Mouse (Mus musculus): ENCODE results near the gene Gtf3c1. TPM values are rescaled to one million over a fixed set of nuclear protein-coding genes. Genes with fewer than 3 reads are reported as not detected.

The Gtf3c1 gene
- polyA plus RNA-seq, 1 experiment from 2014 or later: 35.5 TPM

GRCm38 (mm10) chr7:125620077-125620476 is 87.5 kb downstream of the Gtf3c1 start:
- Histone ChIP-seq H3K9ac (ENCODE audit: low read depth, low read length) (no peak overlapping the region), H3K4me1 (ENCODE audit: control insufficient read depth, insufficient read depth, low read length) (no peaks in the 10 kb centered on the region), H3K4me2 (replicated peaks; ENCODE audit: low read depth, low read length) (no peak overlapping the region), H3K9me3 (ENCODE audit: control insufficient read depth, low read length) (no peaks in the 10 kb centered on the region), H3K27me3 (ENCODE audit: control insufficient read depth, insufficient read depth, low read length) (no peaks in the 10 kb centered on the region), H3K27ac (ENCODE audit: low read depth, low read length) (no peak overlapping the region), H3K4me3 (ENCODE audit: low read length) (no peak overlapping the region), H3K36me3 (ENCODE audit: control insufficient read depth, insufficient read depth, low read length) (no peaks in the 10 kb centered on the region)
- no peak for ATAC-seq (ENCODE audit: low FRiP score, low TSS enrichment)
- WGBS: 88% methylated on average over 4 of the region's 4 CpGs

DNA sequence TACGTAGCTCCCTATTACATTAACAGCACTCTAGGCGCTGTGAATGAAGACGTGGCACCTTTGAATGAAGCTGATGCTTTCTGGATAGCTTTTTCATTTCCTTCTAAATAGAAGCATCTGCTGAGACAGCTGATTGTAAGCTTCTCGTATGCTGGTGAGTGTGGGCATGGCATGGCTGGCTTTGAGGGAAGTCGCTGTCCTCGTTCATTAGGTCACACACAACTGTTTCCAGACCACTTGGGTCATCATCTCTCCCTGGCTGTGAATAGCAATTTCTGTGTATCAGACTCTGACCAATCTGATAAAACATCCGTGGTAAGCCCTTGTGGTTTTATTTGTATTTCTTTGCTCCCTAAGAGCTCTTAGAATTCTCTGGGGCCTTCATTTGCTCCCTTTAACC is 89.6 kb downstream of the Gtf3c1 start:
- no peak overlapping the region for H3K4me2 ChIP-seq (replicated peaks; ENCODE audit: low read depth, low read length)

GRCm38 (mm10) chr7:125615453-125615852 is 92.1 kb downstream of the Gtf3c1 start:
- no peaks in the 10 kb centered on the region for H3K36me3 ChIP-seq (ENCODE audit: control insufficient read depth, insufficient read depth, low read length)
- ATAC-seq (ENCODE audit: low FRiP score, low TSS enrichment): no peak
- 85% methylated on average over 7 of the region's 7 CpGs for WGBS
- H3K27me3 ChIP-seq (ENCODE audit: control insufficient read depth, insufficient read depth, low read length): no peaks in the 10 kb centered on the region
- no peaks in the 10 kb centered on the region for H3K4me1 ChIP-seq (ENCODE audit: control insufficient read depth, insufficient read depth, low read length)
- H3K9ac ChIP-seq (ENCODE audit: low read depth, low read length): no peak overlapping the region
- no peaks in the 10 kb centered on the region for H3K9me3 ChIP-seq (ENCODE audit: control insufficient read depth, low read length)
- no peak overlapping the region for H3K4me2 ChIP-seq (replicated peaks; ENCODE audit: low read depth, low read length)
- no peak overlapping the region for H3K4me3 ChIP-seq (ENCODE audit: low read length)
- no peak overlapping the region for H3K27ac ChIP-seq (ENCODE audit: low read depth, low read length)

More for the DNA sequence above, 89.6 kb downstream of the Gtf3c1 start:
- 80% methylated on average over 7 of the region's 7 CpGs for WGBS
- Histone ChIP-seq H3K9me3 (ENCODE audit: control insufficient read depth, low read length) (no peaks in the 10 kb centered on the region), H3K4me1 (ENCODE audit: control insufficient read depth, insufficient read depth, low read length) (no peaks in the 10 kb centered on the region), H3K36me3 (ENCODE audit: control insufficient read depth, insufficient read depth, low read length) (no peaks in the 10 kb centered on the region), H3K9ac (ENCODE audit: low read depth, low read length) (no peak overlapping the region), H3K27me3 (ENCODE audit: control insufficient read depth, insufficient read depth, low read length) (no peaks in the 10 kb centered on the region), H3K4me3 (ENCODE audit: low read length) (no peak overlapping the region), H3K27ac (ENCODE audit: low read depth, low read length) (no peak overlapping the region)
- ATAC-seq (ENCODE audit: low FRiP score, low TSS enrichment): no peak

DNA sequence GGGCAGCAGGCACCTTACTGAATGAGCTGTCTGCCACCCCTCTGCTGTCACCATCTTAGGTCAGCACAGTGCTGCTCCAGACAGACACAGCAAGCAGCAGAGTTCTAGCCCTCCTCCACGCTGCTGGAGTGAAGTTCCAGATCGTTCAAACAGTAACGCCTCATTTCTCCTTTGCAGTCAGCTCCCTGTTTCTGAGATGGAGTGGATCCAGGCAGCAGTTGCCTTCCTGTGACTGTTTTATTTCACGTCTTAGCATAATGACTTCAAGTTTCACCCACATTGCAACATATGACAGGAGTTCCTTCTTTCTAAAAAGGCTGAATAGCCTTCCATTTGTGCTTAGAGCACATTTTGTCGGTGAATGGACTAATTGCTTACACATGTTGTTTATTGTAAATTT is 94.0 kb downstream of the Gtf3c1 start:
- no peak for ATAC-seq (ENCODE audit: low FRiP score, low TSS enrichment)
- 77% methylated on average over 5 of the region's 5 CpGs for WGBS
- Histone ChIP-seq H3K4me2 (replicated peaks; ENCODE audit: low read depth, low read length) (no peak overlapping the region), H3K9me3 (ENCODE audit: control insufficient read depth, low read length) (no peaks in the 10 kb centered on the region), H3K27me3 (ENCODE audit: control insufficient read depth, insufficient read depth, low read length) (no peaks in the 10 kb centered on the region), H3K4me1 (ENCODE audit: control insufficient read depth, insufficient read depth, low read length) (no peaks in the 10 kb centered on the region), H3K9ac (ENCODE audit: low read depth, low read length) (no peak overlapping the region), H3K36me3 (ENCODE audit: control insufficient read depth, insufficient read depth, low read length) (no peaks in the 10 kb centered on the region), H3K27ac (ENCODE audit: low read depth, low read length) (no peak overlapping the region), H3K4me3 (ENCODE audit: low read length) (no peak overlapping the region)

DNA sequence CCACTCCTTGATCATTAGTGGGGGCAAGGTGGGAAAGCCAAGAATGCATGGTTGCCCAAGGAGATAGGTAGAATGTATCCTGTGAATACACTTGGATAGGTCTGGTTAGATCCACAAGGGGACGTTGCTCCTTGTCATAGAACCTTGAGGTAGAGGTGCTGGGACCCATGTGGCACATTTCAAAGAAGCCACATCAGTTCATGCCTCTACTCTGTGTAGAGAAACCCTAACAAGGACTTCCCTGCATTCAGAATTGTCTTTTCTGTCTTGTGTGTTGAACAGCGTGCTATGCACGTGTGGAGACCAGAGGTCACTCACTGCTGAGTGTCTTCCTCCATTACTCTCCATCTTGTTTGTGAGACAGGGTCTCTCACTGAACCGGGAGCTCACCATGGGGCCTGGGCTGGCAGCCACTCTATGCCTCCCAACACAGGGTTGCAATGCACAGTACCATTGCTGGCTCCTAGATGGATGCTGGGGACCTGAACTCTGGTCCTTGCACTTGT is 99.3 kb downstream of the Gtf3c1 start:
- Histone ChIP-seq H3K27me3 (ENCODE audit: control insufficient read depth, insufficient read depth, low read length) (no peaks in the 10 kb centered on the region), H3K4me3 (ENCODE audit: low read length) (no peak overlapping the region), H3K4me2 (replicated peaks; ENCODE audit: low read depth, low read length) (no peak overlapping the region), H3K36me3 (ENCODE audit: control insufficient read depth, insufficient read depth, low read length) (no peaks in the 10 kb centered on the region), H3K4me1 (ENCODE audit: control insufficient read depth, insufficient read depth, low read length) (no peaks in the 10 kb centered on the region), H3K27ac (ENCODE audit: low read depth, low read length) (no peak overlapping the region), H3K9ac (ENCODE audit: low read depth, low read length) (no peak overlapping the region), H3K9me3 (ENCODE audit: control insufficient read depth, low read length) (no peaks in the 10 kb centered on the region)
- ATAC-seq (ENCODE audit: low FRiP score, low TSS enrichment): no peak
- WGBS: 88% methylated on average over 4 of the region's 4 CpGs

- ATAC-seq (ENCODE audit: low FRiP score, low TSS enrichment): no peak
- H3K9ac ChIP-seq (ENCODE audit: low read depth, low read length): no peak overlapping the region
- H3K4me2 ChIP-seq (replicated peaks; ENCODE audit: low read depth, low read length): no peak overlapping the region
- no peak overlapping the region for H3K4me3 ChIP-seq (ENCODE audit: low read length)
- no peak overlapping the region for H3K27ac ChIP-seq (ENCODE audit: low read depth, low read length)
- no peaks in the 10 kb centered on the region for H3K36me3 ChIP-seq (ENCODE audit: control insufficient read depth, insufficient read depth, low read length)
- H3K4me1 ChIP-seq (ENCODE audit: control insufficient read depth, insufficient read depth, low read length): no peaks in the 10 kb centered on the region
- 62% methylated on average over 6 of the region's 6 CpGs for WGBS
- H3K9me3 ChIP-seq (ENCODE audit: control insufficient read depth, low read length): no peaks in the 10 kb centered on the region
- no peaks in the 10 kb centered on the region for H3K27me3 ChIP-seq (ENCODE audit: control insufficient read depth, insufficient read depth, low read length)
Observed at GRCm38 (mm10) chr7:125607384-125608182, 100.0 kb downstream of the Gtf3c1 start.

GRCm38 (mm10) chr7:125606265-125607164 is 101.1 kb downstream of the Gtf3c1 start:
- Histone ChIP-seq H3K9ac (ENCODE audit: low read depth, low read length) (no peak overlapping the region), H3K9me3 (ENCODE audit: control insufficient read depth, low read length) (no peaks in the 10 kb centered on the region), H3K4me3 (ENCODE audit: low read length) (no peak overlapping the region), H3K4me1 (ENCODE audit: control insufficient read depth, insufficient read depth, low read length) (no peaks in the 10 kb centered on the region), H3K36me3 (ENCODE audit: control insufficient read depth, insufficient read depth, low read length) (no peaks in the 10 kb centered on the region), H3K4me2 (replicated peaks; ENCODE audit: low read depth, low read length) (no peak overlapping the region), H3K27ac (ENCODE audit: low read depth, low read length) (no peak overlapping the region), H3K27me3 (ENCODE audit: control insufficient read depth, insufficient read depth, low read length) (no peaks in the 10 kb centered on the region)
- WGBS: 66% methylated on average over 2 of the region's 2 CpGs
- no peak for ATAC-seq (ENCODE audit: low FRiP score, low TSS enrichment)

DNA sequence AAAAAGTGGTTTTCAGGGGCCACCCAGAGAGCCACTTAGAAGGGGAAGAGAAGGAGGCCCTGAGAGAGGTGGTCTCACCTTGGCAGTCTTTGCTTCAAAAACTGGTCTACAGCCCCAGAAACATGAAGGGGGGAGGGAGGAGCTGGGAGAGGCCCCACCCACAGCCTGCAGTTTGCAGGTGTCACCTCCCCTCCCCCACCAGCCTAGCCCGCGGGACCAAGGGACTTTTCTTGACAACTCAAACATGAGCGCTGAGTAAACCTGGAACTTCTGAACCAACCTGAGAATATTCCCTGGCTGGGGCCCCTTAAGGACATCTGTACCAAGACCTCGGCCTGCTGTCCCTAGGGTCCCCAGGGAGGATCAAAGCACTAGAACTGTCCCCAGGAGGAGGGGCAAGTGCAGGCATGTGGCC is 101.8 kb downstream of the Gtf3c1 start:
- no peaks in the 10 kb centered on the region for H3K27me3 ChIP-seq (ENCODE audit: control insufficient read depth, insufficient read depth, low read length)
- H3K4me1 ChIP-seq (ENCODE audit: control insufficient read depth, insufficient read depth, low read length): no peaks in the 10 kb centered on the region
- no peak overlapping the region for H3K4me3 ChIP-seq (ENCODE audit: low read length)
- H3K36me3 ChIP-seq (ENCODE audit: control insufficient read depth, insufficient read depth, low read length): no peaks in the 10 kb centered on the region
- 55% methylated on average over 4 of the region's 4 CpGs for WGBS
- H3K4me2 ChIP-seq (replicated peaks; ENCODE audit: low read depth, low read length): no peak overlapping the region
- no peak for ATAC-seq (ENCODE audit: low FRiP score, low TSS enrichment)
- no peak overlapping the region for H3K9ac ChIP-seq (ENCODE audit: low read depth, low read length)
- H3K27ac ChIP-seq (ENCODE audit: low read depth, low read length): no peak overlapping the region
- H3K9me3 ChIP-seq (ENCODE audit: control insufficient read depth, low read length): no peaks in the 10 kb centered on the region

Measured in kidney, embryonic 14.5 days (tissue).